In genomic region chr4:44664767-44665056, GRCm38 (mm10) we compare ENCODE assay signal across 9 mouse cellular contexts. TPM values are rescaled to one million over a fixed set of nuclear protein-coding genes. Genes with fewer than 3 reads are reported as not detected.
A peak's percentile ranks its signal among the peaks of the same experiment; 100 is the strongest.
DNase-seq lines count a peak whose midpoint lies in the region; ATAC-seq and TF ChIP-seq lines count a peak whose summit lies in the region.
"Had no signal": no experiment of that assay in that cellular context is flagged by ENCODE, and none has a peak within 500 bp of the region (broad histone marks: within the 10 kb centered on the region; RNA-seq: fewer than 3 reads in every experiment).

No protein-coding gene starts in this region.

- intact Hi-C loops in left cerebral cortex, postnatal 25 days (cut with DNase I): loop anchor here (5.0 kb wide), 1 partner anchor 87 kb away; no protein-coding TSS in a partner anchor

- peak overlapping the region; percentile 38 for H3K4me3 ChIP-seq in lung, postnatal 0 days (ENCODE audit: low read depth, low read length)
- H3K4me3 ChIP-seq in forebrain, embryonic 16.5 days (replicated peaks; ENCODE audit: low read length): peak overlapping the region; percentile 63
- H3K4me3 ChIP-seq in liver, embryonic 13.5 days (replicated peaks): peak overlapping the region; percentile 40

- H3K36me3 ChIP-seq in lung, postnatal 0 days (ENCODE audit: insufficient read depth, low read length): no peaks in the 10 kb centered on the region
- H3K36me3 ChIP-seq in forebrain, embryonic 16.5 days (ENCODE audit: control insufficient read depth, insufficient read depth): no peaks in the 10 kb centered on the region
- H3K36me3 ChIP-seq in liver, embryonic 13.5 days: no peaks in the 10 kb centered on the region

- no peak for ATAC-seq in lung, postnatal 0 days
- ATAC-seq in forebrain, embryonic 16.5 days: no peak
- no peak for ATAC-seq in liver, embryonic 13.5 days (ENCODE audit: low read depth)

- no peak for TF ChIP-seq EP300 in lung, postnatal 0 days (IDR thresholded peaks at IDR 0.05)

- TF ChIP-seq CTCF in lung, postnatal 0 days (IDR thresholded peaks at IDR 0.05): no peak

- no peak for DNase-seq in lung, postnatal 0 days (ENCODE audit: low spot score)
- no peak for DNase-seq in lung, adult 18-20 months
- DNase-seq in liver, embryonic 13.5 days: no peak
- DNase-seq in urinary bladder, adult 2 months (ENCODE audit: low spot score): no peak
- no peak for DNase-seq in left cerebral cortex, postnatal 25 days (ENCODE audit: low spot score in 2 of 2)
- DNase-seq in B cell, adult 2 months: no peak

- no peaks in the 10 kb centered on the region for H3K4me1 ChIP-seq in lung, postnatal 0 days (ENCODE audit: insufficient read depth, low read depth, low read length)
- H3K4me1 ChIP-seq in forebrain, embryonic 16.5 days (replicated peaks; ENCODE audit: control insufficient read depth, insufficient read depth, low read length): peaks cover 9% of the 10 kb centered on the region
- no peaks in the 10 kb centered on the region for H3K4me1 ChIP-seq in liver, embryonic 13.5 days (replicated peaks)

- peaks cover 20% of the 10 kb centered on the region for H3K27me3 ChIP-seq in lung, postnatal 0 days (replicated peaks; ENCODE audit: insufficient read depth, low read length)
- peaks cover 35% of the 10 kb centered on the region for H3K27me3 ChIP-seq in forebrain, embryonic 16.5 days (replicated peaks; ENCODE audit: control insufficient read depth, insufficient read depth, low read length)
- H3K27me3 ChIP-seq in liver, embryonic 13.5 days: peaks cover 67% of the 10 kb centered on the region

- no peaks in the 10 kb centered on the region for H3K9me3 ChIP-seq in lung, postnatal 0 days (ENCODE audit: low read length)
- peaks cover 4% of the 10 kb centered on the region; the same call in 1 of the 2 replicates for H3K9me3 ChIP-seq in forebrain, embryonic 16.5 days (ENCODE audit: control insufficient read depth, low read length)
- H3K9me3 ChIP-seq in liver, embryonic 13.5 days (replicated peaks): no peaks in the 10 kb centered on the region

- H3K4me2 ChIP-seq in lung, postnatal 0 days (replicated peaks; ENCODE audit: low read depth, low read length): peak overlapping the region; percentile 73; the same call in 1 of the 2 replicates
- peak overlapping the region; percentile 97 for H3K4me2 ChIP-seq in forebrain, embryonic 16.5 days (ENCODE audit: low read length)
- H3K4me2 ChIP-seq in liver, embryonic 13.5 days: peak overlapping the region; percentile 65

- H3K9ac ChIP-seq in lung, postnatal 0 days (replicated peaks; ENCODE audit: low read depth): no peak overlapping the region
- no peak overlapping the region for H3K9ac ChIP-seq in forebrain, embryonic 16.5 days (replicated peaks; ENCODE audit: low read depth, low read length)
- H3K9ac ChIP-seq in liver, embryonic 13.5 days: no peak overlapping the region

- 21% methylated on average over 6 of the region's 6 CpGs for WGBS in lung, postnatal 0 days
- WGBS in forebrain, embryonic 16.5 days: 21% methylated on average over 6 of the region's 6 CpGs
- 21% methylated on average over 6 of the region's 6 CpGs for WGBS in liver, embryonic 13.5 days (ENCODE audit: insufficient replicate concordance)

- no peak overlapping the region for H3K27ac ChIP-seq in lung, postnatal 0 days (ENCODE audit: low read length)
- H3K27ac ChIP-seq in forebrain, embryonic 16.5 days (ENCODE audit: low read length): no peak overlapping the region
- no peak overlapping the region for H3K27ac ChIP-seq in liver, embryonic 13.5 days

RNA-seq across cellular contexts. Expression of gene Pax5, which starts 45.6 kb away (rescaled TPM):
- 0.05 and 0.12 TPM in 2 replicates for polyA plus RNA-seq in lung, postnatal 0 days (2015; fragmentation: Nextera tagmentation; extraction: Ambion mirVana)
- polyA plus RNA-seq in forebrain, embryonic 16.5 days (2015; fragmentation: Nextera tagmentation; extraction: Ambion mirVana): 0.34 and 1.2 TPM in 2 replicates
- 0.01 and 0.09 TPM in 2 replicates for polyA plus RNA-seq in liver, embryonic 13.5 days (2015; fragmentation: Nextera tagmentation; extraction: Ambion mirVana)
- polyA plus RNA-seq in urinary bladder, adult 2 months (2012; rRNA removed): 0.01 and 0.06 TPM in 2 replicates
- total RNA-seq in left cerebral cortex, postnatal 25 days (2021): under 1 TPM in 1 of 2 experiments, not detected in 1; 0.18 TPM
- total RNA-seq: common myeloid progenitor, adult 5-6 weeks; megakaryocyte progenitor cell, adult 5-6 weeks had no signal
